Mouse (Mus musculus) naive thymus-derived CD4-positive, alpha-beta T cell, adult 2 months (primary cell): ENCODE data around the gene Cnksr1.
A peak's percentile ranks its signal among the peaks of the same experiment; 100 is the strongest.

Experiments
- DNase-seq: peaks from one replicate; pipeline ENCODE4 v3.0.0-alpha.2; 2011; ENCODE audit warnings: low read depth

The Cnksr1 gene

DNA sequence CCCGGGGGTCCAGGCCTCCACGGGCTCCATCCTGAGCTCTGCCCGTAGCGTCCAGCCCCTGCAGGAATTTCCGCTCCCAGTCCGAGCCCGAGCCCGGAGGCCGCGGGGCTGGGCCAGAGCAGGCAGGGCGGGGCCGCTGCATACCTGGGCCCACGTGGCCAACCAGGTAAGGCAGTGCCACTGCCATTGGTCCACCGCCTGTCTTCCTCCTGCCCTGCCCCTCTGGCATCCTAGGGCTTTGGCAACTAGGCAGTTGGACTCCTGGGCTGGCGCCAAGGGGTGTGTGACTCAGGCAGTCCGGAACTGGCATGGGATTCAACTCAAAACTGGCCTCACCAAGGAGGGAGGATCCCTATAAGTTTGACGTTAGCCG, at the start of gene Cnksr1:
Gene Cnksr1 (minus strand): TSS at position 121 of the 373 bp plus-strand sequence.
- DNase-seq = no peak

DNA sequence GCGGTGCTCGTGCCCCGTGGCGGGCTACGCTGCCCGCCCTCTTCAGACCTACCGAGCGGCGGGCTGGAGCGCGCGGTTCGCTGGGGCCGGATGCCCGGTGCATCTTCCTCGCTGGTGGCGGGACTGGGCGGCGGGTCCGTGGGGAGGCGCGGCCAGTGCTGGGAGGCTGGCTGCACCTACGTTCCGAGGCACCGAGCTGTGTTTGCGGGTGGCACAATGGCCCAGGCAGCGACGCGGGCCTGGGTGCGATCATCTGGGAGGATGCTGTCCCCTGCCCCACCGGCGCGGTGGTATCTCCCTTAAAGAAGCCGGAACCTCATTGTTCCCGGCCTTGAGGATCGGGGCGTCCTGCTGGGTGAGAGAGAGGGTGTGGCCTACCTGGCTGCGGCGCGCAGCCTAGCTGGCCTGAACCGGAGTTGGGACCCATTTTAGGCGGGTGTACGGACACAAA, 49.4 kb upstream of the Cnksr1 start, which contains the start of gene Pdik1l:
Gene Pdik1l (minus strand): TSS at position 321 of the 451 bp plus-strand sequence.
- DNase-seq = peak; percentile 89

DNA sequence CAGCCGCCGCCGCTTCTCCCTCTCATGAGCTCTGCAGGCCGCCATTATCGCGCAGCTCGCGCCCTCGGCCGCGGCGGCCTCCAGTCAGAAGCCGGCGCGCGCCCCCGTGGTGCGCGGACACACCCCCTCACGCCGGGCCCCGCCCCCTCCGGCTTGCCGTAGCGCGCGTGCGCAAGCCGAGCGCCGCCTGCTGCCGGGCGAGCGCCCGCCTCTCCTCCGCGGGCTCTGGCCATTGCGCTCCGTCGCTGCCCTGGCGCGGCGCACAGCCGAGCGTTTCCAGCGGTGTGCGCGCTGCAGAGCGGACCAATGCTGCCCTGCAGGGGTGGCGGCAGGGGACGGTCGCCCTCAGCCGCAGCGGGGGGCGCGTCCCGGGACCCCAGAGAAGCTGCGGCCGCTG, 49.0 kb upstream of the Cnksr1 start:
- DNase-seq = peak; percentile 97

DNA sequence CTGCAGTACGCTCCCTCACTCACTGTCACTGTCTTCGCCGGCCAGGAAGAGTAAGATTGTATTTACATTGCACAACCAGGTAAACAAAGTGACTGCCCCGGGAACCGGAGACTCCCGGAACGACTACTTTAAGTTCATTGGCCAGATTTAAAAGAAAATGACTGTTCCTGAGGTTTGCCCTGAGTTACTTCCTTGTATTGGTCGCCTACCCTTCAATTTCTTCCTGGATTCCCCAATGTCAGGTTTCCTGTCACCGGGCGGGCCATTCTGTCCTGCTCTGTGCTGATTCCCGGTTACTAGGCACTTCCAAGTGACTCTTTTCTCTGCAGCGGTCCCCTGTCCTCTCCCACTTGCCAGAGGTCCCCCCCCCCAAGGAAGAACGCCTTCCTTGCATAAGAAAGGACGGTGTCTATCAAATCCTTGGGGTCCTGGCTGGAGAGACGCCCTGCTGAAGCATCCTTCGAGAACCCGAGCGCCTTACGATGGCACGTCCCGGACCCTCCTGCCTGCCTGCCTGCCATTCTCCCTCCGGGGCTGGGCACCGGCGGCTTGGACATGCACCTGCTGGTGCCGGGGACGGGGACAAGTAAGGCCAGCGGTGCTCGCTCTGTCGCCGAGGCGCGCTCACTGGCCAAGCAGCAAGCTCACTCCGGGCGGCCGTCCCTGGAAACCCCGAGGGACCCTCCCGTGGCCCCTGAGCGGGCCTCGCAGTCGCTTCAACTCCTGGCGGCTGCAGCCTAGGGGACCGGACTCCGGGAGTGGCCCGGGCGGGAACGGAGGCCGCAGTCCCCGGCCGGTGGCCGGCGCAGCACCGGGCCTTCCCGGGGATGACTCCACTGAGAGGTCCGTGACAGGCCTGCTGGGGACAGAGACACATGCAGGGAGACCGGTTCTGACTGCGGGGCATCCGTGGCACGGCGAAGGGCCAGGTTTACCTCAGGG, 48.3 kb upstream of the Cnksr1 start:
- DNase-seq = no peak

DNA sequence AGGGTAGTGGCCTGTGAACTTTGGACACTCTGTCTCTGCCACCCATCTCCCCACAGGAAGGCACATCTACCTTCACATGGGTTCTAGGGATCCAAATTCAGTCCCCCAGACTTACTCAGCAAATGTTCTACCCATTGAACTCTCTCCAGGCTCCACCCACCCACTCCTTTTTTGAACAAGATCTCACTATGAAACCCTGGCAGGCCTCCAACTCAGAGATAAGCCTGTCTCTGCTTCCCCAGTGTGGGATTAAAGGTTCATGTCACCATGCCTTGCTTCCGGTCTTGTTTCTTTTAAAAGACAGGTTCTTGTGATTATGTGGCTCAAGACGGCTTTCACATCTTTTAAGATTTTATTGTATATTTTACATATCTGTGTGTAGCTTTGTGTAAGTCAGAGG, 46.7 kb upstream of the Cnksr1 start:
- DNase-seq = no peak

DNA sequence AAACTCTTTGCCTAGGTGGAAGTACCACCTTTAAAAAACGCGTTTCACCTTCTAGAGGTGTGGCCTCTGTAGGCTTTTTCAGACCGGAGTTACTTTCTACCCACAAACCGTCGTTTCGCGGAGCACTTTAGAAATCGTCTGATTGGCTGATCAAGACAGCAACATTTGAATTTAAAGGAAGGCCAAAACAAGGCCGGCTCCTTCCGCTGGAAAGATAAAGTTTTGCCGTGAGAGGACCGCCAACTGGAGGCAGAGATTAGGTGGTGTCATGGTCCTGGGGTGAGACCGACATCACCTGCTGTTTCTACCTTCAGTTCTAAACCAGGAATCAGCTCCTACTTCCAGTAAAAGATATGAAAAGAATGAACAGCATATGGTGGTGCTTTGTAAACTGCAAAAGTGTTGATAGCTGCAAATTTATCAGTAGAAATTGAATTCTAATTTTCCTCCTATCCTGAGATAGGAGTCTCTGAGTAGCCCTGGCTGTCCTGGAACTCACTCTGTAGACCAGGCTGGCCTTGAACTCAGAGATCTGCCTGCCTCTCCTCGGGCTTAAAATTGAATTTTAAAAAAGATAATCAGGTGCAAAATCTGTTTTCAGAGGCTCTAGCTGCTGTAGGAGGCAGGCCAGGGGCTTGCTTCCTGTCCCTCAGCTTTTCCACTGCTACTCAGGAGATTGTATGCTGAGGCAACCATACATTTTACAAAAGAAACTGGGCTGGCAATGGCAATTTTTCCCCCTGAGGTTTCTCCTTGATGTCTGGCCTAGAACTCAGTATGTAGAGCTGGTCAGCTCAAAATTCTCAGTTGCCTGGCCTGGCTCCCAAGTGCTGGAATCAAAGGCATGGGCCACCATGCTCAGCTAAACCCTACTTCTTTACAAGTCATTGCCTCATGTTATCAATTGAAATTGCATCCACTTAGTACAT, 35.5 kb upstream of the Cnksr1 start:
- peak; percentile 92 for DNase-seq

DNA sequence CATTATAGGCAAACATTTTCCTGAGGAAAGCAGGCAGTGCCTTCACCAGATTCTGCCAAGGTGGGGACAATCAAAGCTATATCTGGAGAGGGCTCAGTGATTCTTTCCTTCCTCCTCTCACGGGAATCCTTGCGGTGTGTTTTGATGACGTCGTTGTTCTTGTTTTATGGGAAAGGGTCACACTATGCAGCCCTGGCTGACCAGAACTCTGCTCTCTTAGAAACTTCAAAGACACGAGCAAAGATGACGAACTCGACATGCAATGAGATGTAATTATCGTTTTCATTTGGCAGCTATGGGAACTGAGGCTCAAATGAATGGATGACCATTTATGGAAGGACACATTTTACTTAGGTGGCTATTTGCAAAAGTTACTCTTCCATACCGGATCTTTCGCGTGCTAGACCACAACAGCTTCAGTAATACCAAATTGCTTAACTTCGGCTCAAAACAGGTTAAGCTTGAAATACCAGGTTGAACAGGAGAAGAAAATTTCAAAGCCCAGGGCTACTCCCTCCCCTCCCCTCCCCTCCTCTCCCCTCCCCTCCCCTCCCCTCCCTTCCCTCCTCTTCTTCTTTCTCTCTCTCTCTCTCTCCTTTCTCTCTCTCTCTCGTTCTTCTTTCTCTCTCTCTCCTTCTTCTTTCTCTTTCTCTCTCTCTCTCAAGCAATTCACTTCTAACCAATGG, 34.7 kb upstream of the Cnksr1 start:
- DNase-seq = peak; percentile 53

DNA sequence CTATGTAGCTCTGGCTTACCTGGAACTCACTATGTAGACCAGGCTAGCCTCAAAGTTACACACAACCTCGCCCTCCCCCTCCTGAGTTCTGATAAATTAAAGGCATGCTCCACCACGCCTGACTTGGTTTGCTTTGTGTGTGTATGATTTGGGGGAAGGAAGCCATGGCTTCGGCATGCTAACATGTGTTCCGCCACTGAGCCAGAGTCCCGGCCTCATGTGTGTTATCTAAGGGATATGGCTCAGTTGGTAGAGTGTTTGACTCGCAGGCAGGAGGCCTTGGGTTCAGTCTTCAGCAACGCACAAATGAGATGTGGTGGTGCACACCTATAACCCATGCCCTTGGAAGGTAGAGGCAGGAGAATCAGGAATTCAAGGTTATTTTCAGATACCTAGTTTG, 33.8 kb upstream of the Cnksr1 start:
- no peak for DNase-seq

DNA sequence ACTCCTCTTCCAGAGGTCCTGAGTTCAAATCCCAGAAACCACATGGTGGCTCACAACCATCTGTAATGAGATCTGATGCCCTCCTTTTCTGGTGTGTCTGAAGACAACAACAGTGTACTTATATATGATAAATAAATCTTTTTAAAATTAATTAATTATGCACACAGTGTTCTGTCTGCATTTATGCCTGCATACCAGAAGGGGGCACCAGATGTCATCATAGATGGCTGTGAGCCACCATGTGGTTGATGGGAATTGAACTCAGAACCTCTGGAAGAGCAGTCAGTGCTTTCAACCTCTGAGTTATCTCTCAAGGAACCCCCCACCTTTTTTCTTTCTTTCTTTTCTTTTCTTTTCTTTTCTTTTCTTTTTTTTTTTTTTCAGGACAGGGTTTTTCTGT, 31.4 kb upstream of the Cnksr1 start:
- DNase-seq = peak; percentile 64

DNA sequence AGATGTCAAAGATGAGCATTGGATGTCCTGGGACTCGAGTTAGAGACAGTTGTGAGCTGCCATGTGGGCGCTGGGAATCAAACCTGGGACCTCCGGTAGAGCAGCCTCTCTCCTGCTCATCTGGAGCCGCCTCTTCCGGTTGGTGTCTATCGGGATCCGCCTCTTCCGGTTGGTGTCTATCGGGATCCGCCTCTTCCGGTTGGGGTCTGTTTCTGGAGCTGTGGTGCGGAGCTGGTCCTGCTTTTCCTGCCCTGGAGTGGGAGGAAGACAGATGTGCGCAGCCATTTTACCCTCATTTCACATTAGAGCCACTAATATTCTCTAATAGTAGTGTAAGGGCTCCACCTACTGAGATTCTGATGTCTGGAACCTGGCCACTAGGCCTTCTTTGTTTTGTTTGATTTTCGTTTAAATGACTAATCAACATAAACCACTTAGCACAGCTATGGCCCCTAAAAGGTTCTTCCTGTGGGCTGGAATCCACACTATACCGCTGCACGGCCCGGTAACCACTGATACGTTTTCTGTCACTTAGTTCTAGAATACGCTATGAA, 30.0 kb upstream of the Cnksr1 start:
- DNase-seq = no peak

DNA sequence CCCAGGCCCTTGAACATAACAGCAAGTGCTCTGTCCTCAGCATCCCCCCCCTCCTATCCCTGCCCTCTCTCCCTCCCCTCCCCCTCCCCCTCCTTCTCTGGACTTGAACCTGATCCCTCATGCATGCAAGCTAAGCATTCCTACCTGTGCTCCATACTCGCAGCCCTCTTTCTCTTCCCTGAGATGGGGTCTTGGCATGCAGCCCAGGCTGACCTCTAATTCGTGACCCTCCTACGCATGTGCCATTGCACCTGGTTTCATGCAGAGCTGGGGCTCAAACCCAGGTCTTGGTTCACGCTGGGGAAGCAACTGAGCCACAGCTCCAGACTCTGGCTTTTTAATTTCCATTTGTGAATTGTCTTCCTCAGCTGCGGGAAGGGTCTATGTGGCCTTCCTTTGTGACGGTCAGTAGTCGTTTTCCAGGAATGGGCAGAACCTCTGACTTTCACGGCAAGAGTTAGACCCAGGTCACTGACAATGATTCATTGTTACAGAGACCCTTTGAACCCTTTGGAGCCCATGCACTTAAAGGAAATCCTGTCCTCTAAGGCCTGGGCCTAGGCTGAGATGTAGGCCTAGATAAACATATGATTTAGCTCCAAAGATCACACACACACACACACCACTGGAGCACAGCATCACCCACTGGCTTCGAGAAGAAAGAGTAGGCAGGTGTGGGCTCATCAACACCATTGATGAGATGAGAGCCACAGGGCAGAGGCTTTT, 27.8 kb upstream of the Cnksr1 start:
- DNase-seq = no peak

DNA sequence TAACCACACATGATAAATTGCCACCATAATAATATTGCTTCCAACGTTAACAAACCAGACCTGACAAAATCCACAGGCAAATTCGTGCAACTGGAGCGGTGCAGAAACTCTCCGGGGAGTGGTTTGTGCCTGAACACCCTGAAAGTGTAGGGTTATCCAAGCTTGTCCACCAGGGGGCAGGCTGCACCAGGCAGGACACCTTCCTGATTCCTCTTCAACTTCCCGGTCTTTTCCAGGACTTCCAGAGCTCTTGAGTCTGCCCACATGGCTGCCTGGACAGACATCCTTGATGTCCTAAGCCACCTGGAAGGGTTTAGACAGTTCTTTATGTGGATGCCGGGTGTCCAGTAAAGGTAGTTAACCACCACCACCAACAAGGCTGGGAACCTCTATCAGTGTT, 25.0 kb upstream of the Cnksr1 start:
- peak; percentile 56 for DNase-seq

DNA sequence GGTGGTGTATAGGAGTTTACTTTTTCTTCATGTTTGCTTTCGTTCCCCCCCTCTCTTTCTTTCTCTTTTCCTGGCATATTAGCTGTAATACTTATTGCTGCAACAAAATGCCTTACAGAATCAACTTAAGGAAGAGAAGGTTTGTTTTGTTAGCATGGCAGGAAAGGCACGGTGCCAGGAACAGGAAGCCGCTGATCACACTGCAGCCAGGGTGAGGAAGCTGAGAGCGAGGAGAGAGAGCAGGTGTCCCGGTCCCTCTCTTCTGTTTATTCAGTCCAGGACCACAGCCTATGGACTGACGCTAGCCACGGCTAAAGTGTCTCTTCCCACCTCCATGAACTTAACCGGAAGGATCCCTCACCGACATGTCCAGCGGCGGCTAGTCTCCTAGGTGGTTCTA, 20.2 kb upstream of the Cnksr1 start:
- peak; percentile 34 for DNase-seq

DNA sequence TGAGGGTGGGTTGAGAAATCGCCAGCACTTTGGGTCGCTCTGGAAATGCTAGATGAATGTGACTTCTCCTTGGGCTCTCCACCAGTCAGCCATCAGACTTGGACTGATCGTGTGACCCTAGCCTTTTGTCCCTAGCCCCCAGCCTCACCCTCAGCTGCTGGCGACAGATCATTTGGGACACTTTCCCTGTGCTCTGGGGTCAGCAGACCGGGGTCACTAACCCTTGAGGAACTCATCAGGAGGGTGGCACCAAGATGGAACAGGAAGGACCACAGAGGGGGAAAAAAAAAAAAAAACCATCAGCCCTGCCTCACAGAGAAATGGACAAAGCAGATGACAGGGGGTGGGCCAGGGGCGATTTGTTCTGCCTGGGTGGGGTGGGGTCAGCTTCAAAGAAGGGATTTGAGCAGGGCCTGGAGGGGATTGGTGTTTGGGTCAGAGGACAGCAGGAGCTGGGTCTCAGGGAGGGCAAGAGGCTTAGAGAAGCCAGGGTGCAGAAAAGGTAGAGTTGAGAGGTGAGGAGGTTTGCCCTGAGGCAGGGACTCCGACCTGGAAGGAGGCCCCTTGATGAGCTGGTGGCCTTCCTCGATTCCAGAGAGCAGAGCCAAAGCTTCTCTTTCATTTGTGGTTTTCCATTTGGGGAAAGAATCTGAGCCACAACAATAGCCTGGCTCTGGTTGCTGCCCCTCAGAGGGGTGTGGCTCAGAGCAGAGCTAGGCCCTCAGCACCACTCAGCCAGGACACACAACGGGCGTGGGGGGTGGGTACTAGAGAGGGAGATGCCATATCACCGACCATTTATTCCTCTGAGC, 19.2 kb upstream of the Cnksr1 start:
- no peak for DNase-seq

DNA sequence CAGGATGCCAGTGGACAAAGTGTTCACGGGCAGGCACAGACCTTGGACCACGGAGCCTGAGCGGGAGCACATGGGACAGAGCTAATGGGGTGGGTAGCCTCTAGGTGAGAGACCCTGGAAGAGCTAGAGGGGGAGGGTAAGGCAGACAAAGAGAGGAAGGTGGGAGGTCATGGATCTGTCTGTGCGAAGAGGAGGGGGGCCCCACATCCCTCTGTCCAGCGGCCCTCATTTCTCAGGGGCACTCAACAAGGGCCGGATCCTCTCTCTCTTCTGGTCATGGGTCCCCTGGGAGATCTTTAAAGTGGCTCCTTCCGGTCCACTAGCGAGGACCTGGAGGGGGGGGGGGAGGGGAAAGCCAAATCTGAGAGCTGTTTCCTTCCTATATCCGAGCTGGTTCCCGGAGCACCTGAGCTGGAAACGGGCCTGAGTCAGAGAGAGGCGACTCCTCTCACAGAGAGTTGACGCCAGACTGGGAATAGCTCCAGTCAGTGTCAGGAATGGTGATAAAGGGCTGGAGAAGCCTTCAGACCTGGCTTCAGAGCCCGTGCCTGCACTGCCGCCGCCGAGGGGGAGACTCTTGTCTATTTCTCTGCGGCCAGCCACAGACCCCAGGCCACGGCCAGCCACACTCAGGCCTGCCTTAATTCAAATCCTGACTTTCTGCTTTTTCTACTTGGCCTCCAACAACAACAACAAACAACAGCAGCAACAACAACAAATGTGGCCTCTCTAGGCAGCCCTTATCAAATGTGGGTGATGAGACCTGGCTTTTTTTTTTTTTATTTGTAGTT, 18.4 kb upstream of the Cnksr1 start:
- no peak for DNase-seq

DNA sequence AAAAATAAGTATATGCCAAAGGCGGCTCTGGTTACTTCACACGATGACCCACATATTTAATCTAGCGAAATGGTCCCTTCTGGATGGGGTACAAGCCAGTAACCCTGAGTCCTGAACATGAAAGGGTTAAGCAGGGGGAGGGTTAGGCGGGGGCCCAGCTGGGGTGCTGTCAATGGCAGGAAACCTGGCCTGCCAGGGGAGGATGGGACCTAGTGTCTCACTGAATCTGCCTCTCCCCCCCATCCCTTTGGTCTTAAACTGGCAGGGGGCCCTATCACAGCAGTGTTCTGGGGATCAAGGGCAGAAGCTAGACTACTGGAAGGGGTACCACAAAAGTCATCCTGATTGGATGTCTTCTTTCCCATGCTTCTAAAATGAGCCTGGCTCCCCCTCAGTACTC, 17.7 kb upstream of the Cnksr1 start:
- no peak for DNase-seq

DNA sequence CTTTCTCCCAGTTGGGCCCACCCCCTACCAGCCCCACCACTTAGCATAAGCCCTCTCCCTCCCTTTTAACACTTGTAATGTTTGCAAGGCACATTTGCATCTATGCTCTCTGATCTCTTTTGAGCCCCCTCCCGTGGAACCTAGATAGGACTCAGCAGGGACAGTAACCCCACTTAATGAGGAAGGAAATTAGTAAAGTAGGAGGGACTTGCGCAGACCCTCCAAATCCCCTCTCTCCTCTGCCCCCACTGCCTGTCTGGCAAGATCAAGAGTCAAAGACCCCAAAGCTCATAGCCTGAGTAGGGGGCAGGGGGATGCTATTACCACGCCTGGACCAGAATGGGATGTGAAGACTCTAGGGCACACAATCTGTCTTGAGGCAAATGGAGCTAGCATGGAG, 16.6 kb upstream of the Cnksr1 start:
- DNase-seq = no peak

DNA sequence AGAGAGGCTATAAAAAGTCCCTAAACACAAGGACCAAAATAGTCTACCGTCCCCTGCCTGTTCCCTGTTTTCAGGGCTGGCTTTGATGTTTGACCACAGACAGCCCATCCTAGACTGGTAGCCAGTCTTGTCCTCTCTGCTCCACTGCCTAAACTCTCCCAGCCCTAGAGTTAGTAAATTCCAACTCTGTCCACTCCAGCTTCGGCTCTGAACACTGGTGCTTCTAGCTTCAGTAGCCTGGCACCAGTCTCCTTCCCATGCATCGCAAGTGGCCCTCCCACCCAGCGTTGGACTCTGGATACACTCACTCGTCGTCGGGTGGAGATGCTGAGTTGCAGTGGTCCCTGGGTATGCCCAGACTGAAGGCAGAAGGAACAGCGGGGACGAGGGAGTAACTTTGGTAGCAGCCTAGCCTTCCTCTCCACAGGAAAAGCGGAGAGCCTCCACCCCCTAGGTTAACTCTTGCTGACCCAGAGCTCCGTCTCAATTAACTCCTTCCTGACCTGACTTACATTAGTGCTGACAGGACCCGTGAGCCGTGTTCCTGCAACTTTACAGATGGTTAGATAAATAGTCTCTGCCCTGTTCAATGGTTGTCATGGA, 15.6 kb upstream of the Cnksr1 start, which contains the start of gene Grrp1:
Gene Grrp1 (minus strand): TSS at position 385 of the 603 bp plus-strand sequence.
- no peak for DNase-seq
